In the genomic region with DNA sequence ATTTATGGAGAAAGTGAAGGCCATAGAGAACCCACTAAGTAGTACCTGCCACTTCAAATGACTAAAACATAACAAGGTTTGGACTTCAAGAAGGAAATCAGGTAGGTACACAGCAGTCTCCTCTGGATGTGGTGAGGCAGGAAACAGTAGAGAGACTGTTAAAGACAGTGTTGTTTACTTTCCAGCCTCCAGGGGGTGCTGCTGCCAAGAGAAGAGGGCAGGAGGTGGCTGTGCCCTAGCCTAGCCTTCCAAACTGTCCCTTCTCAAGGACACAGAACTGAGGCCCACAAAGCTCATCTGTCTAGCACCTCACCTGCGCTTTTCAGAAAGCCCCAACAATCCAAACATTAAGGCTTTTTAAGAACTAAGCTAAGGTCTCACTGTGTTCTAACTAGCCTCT, we compare ENCODE assay signal across 8 mouse cellular contexts.
DNase-seq lines count a peak whose midpoint lies in the region; ATAC-seq and TF ChIP-seq lines count a peak whose summit lies in the region.

No protein-coding gene starts in this region.

- TF ChIP-seq CTCF in brain, embryonic 14.5 days (IDR thresholded peaks at IDR 0.05; ENCODE audit: borderline replicate concordance, extremely low read depth, insufficient read depth, insufficient read length), result peak; percentile 70

- H3K9me3 ChIP-seq in neural tube, embryonic 15.5 days (replicated peaks), result no peaks in the 10 kb centered on the region

- H3K4me2 ChIP-seq in neural tube, embryonic 15.5 days, result no peak overlapping the region

- no peak overlapping the region for H3K27ac ChIP-seq in neural tube, embryonic 15.5 days (replicated peaks)

- no peak for ATAC-seq in neural tube, embryonic 15.5 days (ENCODE audit: low FRiP score)
- ATAC-seq in inflammation-experienced regulatory T-cells, adult 6 months, result peak; percentile 50

- H3K9ac ChIP-seq in neural tube, embryonic 15.5 days (replicated peaks), result no peak overlapping the region

- H3K27me3 ChIP-seq in neural tube, embryonic 15.5 days (replicated peaks), result no peaks in the 10 kb centered on the region

- no peaks in the 10 kb centered on the region for H3K36me3 ChIP-seq in neural tube, embryonic 15.5 days

- DNase-seq in neural tube, embryonic 10.5 days (ENCODE audit: extremely low spot score, low spot score), result peak; percentile 61
- DNase-seq in brain, embryonic 14.5 days (ENCODE audit: low read depth), result peak; percentile 62
- peak; percentile 69 for DNase-seq in gastrocnemius, adult 18-20 months (ENCODE audit: low spot score)
- DNase-seq in lung, adult 18-20 months, result peak; percentile 46 to 60
- DNase-seq in retina, adult 2 months (ENCODE audit: low read depth, low spot score), result peak; percentile 41
- peak; percentile 54 to 57 for DNase-seq in urinary bladder, postnatal 36 days (ENCODE audit: low spot score in 2 of 2)

- H3K4me3 ChIP-seq in neural tube, embryonic 15.5 days (replicated peaks), result no peak overlapping the region

- 51% methylated on average over 1 of the region's 1 CpGs for WGBS in neural tube, embryonic 15.5 days

- no peaks in the 10 kb centered on the region for H3K4me1 ChIP-seq in neural tube, embryonic 15.5 days

- TF ChIP-seq POLR2A in brain, embryonic 14.5 days (IDR thresholded peaks at IDR 0.05; ENCODE audit: borderline replicate concordance, extremely low read depth, insufficient read depth, insufficient read length, poor library complexity, severe bottlenecking), result no peak
